Mouse (Mus musculus) forebrain, embryonic 15.5 days (tissue): ENCODE measurements around the gene Rap1b. TPM values are rescaled to one million over a fixed set of nuclear protein-coding genes. Genes with fewer than 3 reads are reported as not detected.

Source experiments
- ATAC-seq: fragments of 200-750 bp; cut with Nextera tagmentation; replicated peaks from 2 replicates; pipeline ENCODE4 v1.8.0; 2017; ENCODE audit warnings: mild to moderate bottlenecking, moderate TSS enrichment, moderate library complexity
- H3K27ac ChIP-seq: fragments of 300-500 bp; sonication (generic); replicated peaks from 2 replicates; pipeline ENCODE4 v1.5.1; 2015; ENCODE audit warnings: mild to moderate bottlenecking, inconsistent platforms
- H3K27me3 ChIP-seq: fragments of 300-500 bp; sonication (generic); 2 replicates; pipeline ENCODE4 v1.6.1; 2015; ENCODE audit warnings: inconsistent platforms
- H3K36me3 ChIP-seq: fragments of 300-500 bp; sonication (generic); 2 replicates; pipeline ENCODE4 v1.6.1; 2015; ENCODE audit warnings: mild to moderate bottlenecking, inconsistent platforms
- H3K4me1 ChIP-seq: fragments of 300-500 bp; sonication (generic); 2 replicates; pipeline ENCODE4 v1.6.1; 2015; ENCODE audit warnings: inconsistent platforms
- H3K4me2 ChIP-seq: fragments of 300-500 bp; sonication (generic); replicated peaks from 2 replicates; pipeline ENCODE4 v1.6.1; 2015; ENCODE audit warnings: mild to moderate bottlenecking, inconsistent platforms
- H3K4me3 ChIP-seq: fragments of 300-500 bp; sonication (generic); 2 replicates; pipeline ENCODE4 v1.5.1; 2015; ENCODE audit warnings: mild to moderate bottlenecking, inconsistent platforms
- H3K9ac ChIP-seq: fragments of 300-500 bp; sonication (generic); replicated peaks from 2 replicates; pipeline ENCODE4 v1.6.1; 2015; ENCODE audit warnings: mild to moderate bottlenecking, inconsistent platforms
- H3K9me3 ChIP-seq: fragments of 300-500 bp; sonication (generic); 2 replicates; pipeline ENCODE4 v1.6.1; 2016; ENCODE audit warnings: inconsistent platforms
- WGBS: fragments of 180-500 bp; shearing (Covaris S2); methylation state at CpG from one replicate; pipeline ENCODE4 v1.1.7; 2015; ENCODE audit warnings: mixed read lengths; 5-methylcytosine and 5-hydroxymethylcytosine counted together
- polyA plus RNA-seq: library from polyadenylated mRNA; unstranded; fragments of >200 nt; fragmentation: Nextera tagmentation; extraction: Ambion mirVana; gene quantifications from 2 replicates; pipeline ENCODE4 v1.2.1, GENCODE M21; 2015

Gene Rap1b
- polyA plus RNA-seq, 1 experiment from 2014 or later = 138 TPM

DNA sequence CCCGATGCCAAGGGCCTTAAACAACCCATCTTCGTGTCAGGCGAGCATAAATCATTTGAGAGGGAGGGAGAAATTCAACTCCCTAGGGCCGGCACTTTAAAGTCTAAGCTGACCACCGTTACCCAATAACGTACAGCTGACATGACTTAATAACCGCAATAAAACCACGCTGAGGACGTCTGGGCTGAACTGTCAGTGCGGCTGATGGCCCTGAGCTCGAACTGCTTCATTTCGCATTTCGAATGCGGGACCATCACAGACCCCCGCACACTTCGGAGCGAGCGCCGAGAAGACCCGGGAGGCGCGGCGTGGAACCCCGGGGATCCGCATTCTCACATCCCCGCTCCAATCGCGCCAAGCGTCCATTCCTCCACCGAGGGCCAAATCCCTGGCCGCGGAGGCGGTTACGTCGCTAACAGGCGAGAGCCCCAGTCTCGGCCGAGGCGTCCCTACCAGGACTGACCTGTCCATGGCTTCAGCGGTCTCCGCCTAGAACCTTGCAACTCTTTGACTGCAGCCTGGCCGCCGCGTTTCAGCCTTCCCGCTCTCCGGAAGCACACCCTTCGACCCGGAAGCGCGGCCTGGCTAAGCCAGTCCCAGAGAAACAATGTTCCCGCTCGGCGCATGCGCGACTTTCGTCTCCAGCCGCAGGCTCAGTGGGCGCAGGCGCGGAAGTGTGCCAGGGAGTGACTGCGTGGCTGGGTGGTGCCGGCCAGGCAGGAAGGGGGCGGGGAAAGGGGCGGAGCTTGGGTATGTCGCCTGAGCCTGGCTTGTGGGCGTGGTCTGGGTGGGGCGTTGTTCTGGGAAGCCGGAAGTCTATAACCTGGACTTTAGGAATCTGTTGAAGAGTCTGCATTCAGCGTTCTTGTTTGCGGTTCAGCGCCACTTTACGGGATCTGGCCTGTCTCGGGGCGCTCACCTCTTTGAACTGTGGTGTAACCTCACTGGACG, 53.4 kb downstream of the Rap1b start, which contains the start of gene Nup107:
Gene Nup107, minus strand, starts transcription at position 565 of the 951 bp plus-strand sequence.
- Histone ChIP-seq H3K4me3 (peak within 1 kb of the TSS; percentile 72), H3K36me3 (peaks cover 6% of the 10 kb centered on the region), H3K9me3 (no peaks in the 10 kb centered on the region), H3K27me3 (no peaks in the 10 kb centered on the region), H3K27ac (peak within 1 kb of the TSS; percentile 73), H3K4me1 (peaks cover 19% of the 10 kb centered on the region), H3K9ac (peak within 1 kb of the TSS; percentile 65), H3K4me2 (peak within 1 kb of the TSS; percentile 76)
- peak; percentile 98 for ATAC-seq
- WGBS = under 1% methylated on average over 75 of the region's 75 CpGs

DNA sequence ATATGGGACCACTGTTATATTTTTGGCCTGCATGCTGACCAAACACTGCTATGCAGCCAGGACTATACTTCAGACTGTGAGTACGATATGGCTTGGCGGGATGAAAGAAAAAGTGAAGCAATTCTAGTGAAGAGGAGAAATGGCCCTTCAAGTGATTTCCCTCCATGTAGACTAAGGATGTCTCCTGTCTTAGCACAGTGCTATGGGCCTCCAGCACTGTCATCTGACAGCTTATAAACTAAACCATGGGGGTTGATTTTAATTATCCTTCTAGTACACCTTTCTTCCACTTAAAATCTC, 54.7 kb downstream of the Rap1b start:
- Histone ChIP-seq H3K4me3 (no peak overlapping the region), H3K36me3 (peaks cover 19% of the 10 kb centered on the region), H3K4me1 (peaks cover 19% of the 10 kb centered on the region), H3K27me3 (no peaks in the 10 kb centered on the region), H3K27ac (no peak overlapping the region), H3K9ac (no peak overlapping the region; the same call in 1 of the 2 replicates), H3K4me2 (peak overlapping the region; percentile 76), H3K9me3 (no peaks in the 10 kb centered on the region)
- 90% methylated on average over 2 of the region's 2 CpGs for WGBS
- ATAC-seq = no peak

DNA sequence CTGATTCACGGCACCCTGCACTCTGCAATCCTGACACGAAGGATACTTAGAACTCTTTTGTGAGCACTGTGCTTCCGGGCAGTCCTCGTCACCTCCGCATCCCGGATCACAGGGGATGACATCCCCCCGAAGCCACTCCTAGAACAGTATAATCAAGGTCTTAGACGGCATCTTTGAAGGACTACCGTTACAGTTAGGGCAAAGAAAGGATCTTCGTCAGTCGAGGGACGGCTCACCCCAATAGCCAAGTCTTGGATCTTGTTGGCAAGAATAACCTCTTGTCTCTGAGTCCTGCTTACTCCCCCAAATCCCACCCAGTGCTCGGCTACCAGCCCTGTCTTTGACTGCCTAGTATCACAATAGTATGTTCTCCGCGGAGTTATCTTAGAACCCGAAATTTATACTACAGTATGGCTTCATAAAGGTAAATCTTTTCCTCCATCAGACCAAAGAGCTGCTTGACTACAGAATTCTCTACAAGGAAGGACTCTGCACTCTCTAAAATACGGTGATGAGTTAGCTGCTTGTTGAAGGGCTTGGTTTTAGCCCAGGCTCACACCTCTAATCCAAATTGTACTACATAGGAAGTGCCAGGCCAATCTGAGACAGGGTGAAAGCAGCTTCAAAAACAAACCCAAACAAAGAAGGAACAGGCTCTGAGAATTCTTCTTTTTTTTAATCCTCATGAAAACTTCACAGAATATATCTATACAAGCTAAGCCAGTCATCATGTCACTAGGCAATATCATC, 55.2 kb downstream of the Rap1b start:
- ATAC-seq = no peak
- no peak overlapping the region for H3K4me2 ChIP-seq
- H3K36me3 ChIP-seq = peaks cover 22% of the 10 kb centered on the region
- 96% methylated on average over 17 of the region's 17 CpGs for WGBS
- no peak overlapping the region for H3K27ac ChIP-seq
- no peaks in the 10 kb centered on the region for H3K27me3 ChIP-seq
- H3K4me3 ChIP-seq = no peak overlapping the region
- H3K4me1 ChIP-seq = peaks cover 19% of the 10 kb centered on the region
- no peaks in the 10 kb centered on the region for H3K9me3 ChIP-seq
- no peak overlapping the region for H3K9ac ChIP-seq

- no peak for ATAC-seq
- Histone ChIP-seq H3K27ac (no peak overlapping the region), H3K4me1 (peaks cover 19% of the 10 kb centered on the region), H3K9me3 (no peaks in the 10 kb centered on the region), H3K4me3 (no peak overlapping the region), H3K36me3 (peaks cover 26% of the 10 kb centered on the region), H3K4me2 (no peak overlapping the region), H3K27me3 (no peaks in the 10 kb centered on the region), H3K9ac (no peak overlapping the region)
- 95% methylated on average over 1 of the region's 1 CpGs for WGBS
Measured at GRCm38 (mm10) chr10:117790011-117790410, 55.8 kb downstream of the Rap1b start.

DNA sequence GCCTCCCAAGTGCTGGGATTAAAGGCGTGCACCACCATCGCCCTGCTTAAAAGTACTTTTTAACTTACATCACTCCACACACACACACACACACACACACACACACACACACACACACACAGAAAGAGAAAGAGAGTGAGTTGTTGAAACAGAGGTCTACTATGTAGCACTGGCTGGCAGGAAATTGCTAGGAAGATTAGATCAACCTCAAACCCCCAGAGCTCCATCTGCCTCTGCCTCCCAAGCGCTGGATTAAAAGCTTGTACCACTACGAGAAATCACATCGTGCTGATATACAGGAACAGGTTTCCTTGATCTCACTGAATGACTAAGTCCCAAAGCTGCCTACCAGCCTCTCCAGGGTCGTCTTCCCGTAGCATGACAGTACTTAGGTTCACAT, 61.2 kb downstream of the Rap1b start:
- H3K4me3 ChIP-seq = no peak overlapping the region
- no peak for ATAC-seq
- no peaks in the 10 kb centered on the region for H3K4me1 ChIP-seq
- no peaks in the 10 kb centered on the region for H3K27me3 ChIP-seq
- no peak overlapping the region for H3K27ac ChIP-seq
- 94% methylated on average over 7 of the region's 7 CpGs for WGBS
- H3K36me3 ChIP-seq = peaks cover 68% of the 10 kb centered on the region
- H3K9me3 ChIP-seq = no peaks in the 10 kb centered on the region
- no peak overlapping the region for H3K9ac ChIP-seq
- H3K4me2 ChIP-seq = no peak overlapping the region

- H3K9ac ChIP-seq = no peak overlapping the region
- H3K27ac ChIP-seq = no peak overlapping the region
- H3K27me3 ChIP-seq = no peaks in the 10 kb centered on the region
- H3K36me3 ChIP-seq = peaks cover 72% of the 10 kb centered on the region
- no peak overlapping the region for H3K4me3 ChIP-seq
- no peak for ATAC-seq
- no peak overlapping the region for H3K4me2 ChIP-seq
- H3K4me1 ChIP-seq = no peaks in the 10 kb centered on the region
- no peaks in the 10 kb centered on the region for H3K9me3 ChIP-seq
- WGBS = 97% methylated on average over 13 of the region's 13 CpGs
Measured at GRCm38 (mm10) chr10:117783786-117784420, 61.9 kb downstream of the Rap1b start.

DNA sequence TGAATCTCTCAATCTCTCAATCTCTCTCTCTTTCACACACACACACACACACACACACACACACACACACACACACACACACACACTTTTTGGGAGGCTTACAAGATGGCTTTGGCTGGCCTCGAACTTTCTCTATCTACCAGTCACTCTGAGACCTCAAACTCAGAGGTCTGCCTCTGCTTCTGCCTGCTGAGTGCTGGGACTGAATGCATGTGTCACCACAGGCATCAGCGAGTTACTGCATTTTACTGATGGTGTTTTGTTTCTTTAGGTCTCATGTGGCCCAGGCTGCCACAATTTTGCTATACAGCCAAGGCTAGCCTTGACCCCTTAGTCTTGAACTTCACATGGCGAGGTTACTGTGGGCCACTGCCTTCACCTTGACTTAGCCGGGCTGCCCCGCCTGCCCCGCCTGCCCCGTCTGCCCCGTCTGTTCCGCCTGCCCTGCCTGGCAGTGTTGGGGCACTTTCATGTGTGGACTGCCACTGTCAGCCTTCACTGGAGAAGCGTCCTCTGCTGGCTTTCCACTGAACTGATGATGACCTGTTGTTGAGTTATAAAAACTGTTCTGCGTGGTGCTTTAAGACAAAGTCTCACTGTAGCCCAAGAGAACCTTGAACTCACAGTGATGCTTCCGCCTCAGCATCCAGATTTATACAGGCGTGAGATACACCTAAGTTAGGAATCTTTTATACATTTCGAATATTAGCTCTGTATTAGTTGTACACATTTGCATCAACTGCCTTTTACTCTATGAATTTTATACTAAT, 63.2 kb downstream of the Rap1b start:
- 94% methylated on average over 14 of the region's 14 CpGs for WGBS
- Histone ChIP-seq H3K27me3 (no peaks in the 10 kb centered on the region), H3K4me3 (no peak overlapping the region), H3K27ac (no peak overlapping the region), H3K9me3 (no peaks in the 10 kb centered on the region), H3K4me2 (no peak overlapping the region), H3K36me3 (peaks cover 78% of the 10 kb centered on the region), H3K9ac (no peak overlapping the region), H3K4me1 (no peaks in the 10 kb centered on the region)
- no peak for ATAC-seq

- Histone ChIP-seq H3K4me2 (no peak overlapping the region), H3K9ac (no peak overlapping the region), H3K4me3 (no peak overlapping the region), H3K27ac (no peak overlapping the region), H3K4me1 (no peaks in the 10 kb centered on the region), H3K36me3 (peaks cover 76% of the 10 kb centered on the region), H3K27me3 (no peaks in the 10 kb centered on the region), H3K9me3 (no peaks in the 10 kb centered on the region)
- WGBS = 90% methylated on average over 2 of the region's 2 CpGs
- ATAC-seq = no peak
Measured at GRCm38 (mm10) chr10:117782056-117782455, 63.8 kb downstream of the Rap1b start.

GRCm38 (mm10) chr10:117781021-117781725, 64.7 kb downstream of the Rap1b start:
- H3K9me3 ChIP-seq = no peaks in the 10 kb centered on the region
- no peak overlapping the region for H3K4me2 ChIP-seq
- H3K4me3 ChIP-seq = no peak overlapping the region
- no peaks in the 10 kb centered on the region for H3K27me3 ChIP-seq
- no peak overlapping the region for H3K9ac ChIP-seq
- H3K4me1 ChIP-seq = no peaks in the 10 kb centered on the region
- WGBS = 95% methylated on average over 17 of the region's 17 CpGs
- no peak overlapping the region for H3K27ac ChIP-seq
- H3K36me3 ChIP-seq = peaks cover 75% of the 10 kb centered on the region
- no peak for ATAC-seq

DNA sequence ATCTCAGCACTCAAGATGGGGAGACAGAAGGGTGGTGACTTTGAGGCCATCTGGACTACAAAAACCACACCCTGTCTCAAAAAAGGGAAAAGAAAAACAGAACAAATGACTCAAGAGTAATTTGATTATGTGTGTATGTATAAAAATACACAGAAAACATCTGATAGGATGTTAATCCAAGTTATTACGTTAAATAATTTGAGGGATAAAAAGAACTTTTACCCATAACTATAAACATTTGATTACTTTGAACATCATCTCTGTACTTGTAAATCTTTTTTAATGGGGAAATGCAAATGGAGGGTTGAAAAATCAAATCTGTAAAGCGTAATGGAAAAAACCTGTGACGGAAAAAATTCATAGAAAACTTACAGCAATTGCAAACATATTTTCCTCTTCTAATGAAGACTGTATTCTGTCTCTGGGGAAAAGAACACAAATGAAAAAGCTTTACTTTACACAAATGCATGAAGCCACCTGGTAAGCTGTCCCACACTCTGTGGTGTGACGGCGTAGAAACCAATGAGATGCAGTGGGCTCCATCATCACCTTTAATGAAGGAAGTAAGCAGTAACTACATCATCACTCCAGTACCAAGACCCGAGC, 65.4 kb downstream of the Rap1b start:
- H3K9me3 ChIP-seq = no peaks in the 10 kb centered on the region
- no peak overlapping the region for H3K4me2 ChIP-seq
- peaks cover 76% of the 10 kb centered on the region for H3K36me3 ChIP-seq
- no peak overlapping the region for H3K27ac ChIP-seq
- ATAC-seq = no peak
- no peaks in the 10 kb centered on the region for H3K27me3 ChIP-seq
- WGBS = 94% methylated on average over 6 of the region's 6 CpGs
- H3K4me1 ChIP-seq = no peaks in the 10 kb centered on the region
- no peak overlapping the region for H3K9ac ChIP-seq
- H3K4me3 ChIP-seq = no peak overlapping the region
